Mouse (Mus musculus): ENCODE measurements around the gene Cnpy2. TPM values are rescaled to one million over a fixed set of nuclear protein-coding genes. Genes with fewer than 3 reads are reported as not detected.

The Cnpy2 gene
- 115 and 130 TPM in 2 replicates for polyA plus RNA-seq (2015; fragmentation: Nextera tagmentation; extraction: Ambion mirVana)

DNA sequence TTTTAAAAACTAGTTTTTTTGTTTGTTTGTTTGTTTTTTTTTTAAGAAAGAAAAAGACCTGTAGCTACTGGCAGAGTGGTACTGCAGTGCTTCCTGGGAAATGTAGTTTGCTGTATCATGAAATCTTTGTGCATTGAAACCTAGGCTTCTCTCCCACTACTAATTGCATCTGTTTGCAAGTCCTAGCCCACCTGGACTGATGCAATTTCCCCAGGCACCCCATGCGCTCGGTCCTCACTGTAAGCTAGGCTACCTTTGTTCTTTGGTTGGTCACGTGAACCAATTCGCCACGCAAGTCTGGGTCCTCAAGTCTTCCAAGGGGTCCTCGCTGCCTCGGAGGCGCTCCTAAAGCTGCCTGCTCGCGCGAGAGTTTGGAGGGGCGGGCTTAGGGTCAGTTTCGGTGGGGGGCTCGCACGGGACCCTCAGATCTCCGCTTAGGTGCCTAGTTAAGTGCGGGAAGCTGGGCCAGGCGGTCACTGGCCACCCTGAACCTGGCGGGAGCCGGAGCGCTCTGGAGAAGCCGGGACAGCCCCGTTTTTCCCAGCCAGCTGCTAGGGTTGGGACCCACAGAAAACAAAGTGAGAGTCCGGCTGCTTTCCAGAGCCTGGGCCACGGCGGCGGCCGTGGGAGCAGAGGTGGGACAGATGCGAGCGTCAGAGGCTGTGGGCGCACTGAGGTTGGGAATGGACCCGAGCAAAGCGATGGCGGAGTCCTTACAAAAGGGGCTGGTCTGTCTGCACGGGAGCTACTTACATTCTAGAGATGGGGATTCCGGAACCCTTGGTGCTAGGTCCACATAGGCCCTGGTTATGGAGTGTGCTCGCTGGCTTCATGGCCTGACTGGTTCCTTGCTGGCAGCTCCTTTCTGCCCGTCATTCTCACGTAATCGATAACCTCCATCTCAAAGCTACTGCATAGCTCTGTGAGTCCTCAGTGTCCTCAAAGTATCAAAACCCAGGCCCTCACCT is at the start of gene Cnpy2:
Gene Cnpy2, plus strand, starts transcription at position 319 of the 968 bp plus-strand sequence.

DNA sequence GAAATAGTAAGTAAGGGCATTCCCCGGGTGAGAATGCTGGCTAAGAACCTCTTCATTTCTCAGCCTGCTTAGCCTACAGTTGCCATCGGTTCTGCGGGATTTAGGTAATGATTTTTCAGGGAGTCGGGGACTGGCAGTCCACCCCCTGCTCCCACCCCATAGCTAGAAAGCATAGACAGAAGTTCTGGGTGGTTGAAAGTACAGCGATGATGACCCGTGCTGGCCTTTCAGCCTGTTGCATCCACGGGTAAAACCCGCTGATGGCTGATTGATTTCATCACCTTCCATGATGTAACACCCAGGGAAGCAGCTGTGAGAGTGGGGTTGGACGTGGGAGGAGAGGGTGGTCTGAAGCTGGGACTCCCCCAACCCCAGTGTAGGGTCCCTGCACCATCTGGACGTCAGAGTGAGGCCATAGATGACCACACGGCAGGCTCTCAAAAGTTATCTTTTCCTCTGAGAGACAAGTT is 23.5 kb upstream of the Cnpy2 start, which contains the start of gene Il23a:
Gene Il23a, minus strand, starts transcription at position 51 of the 470 bp plus-strand sequence.

DNA sequence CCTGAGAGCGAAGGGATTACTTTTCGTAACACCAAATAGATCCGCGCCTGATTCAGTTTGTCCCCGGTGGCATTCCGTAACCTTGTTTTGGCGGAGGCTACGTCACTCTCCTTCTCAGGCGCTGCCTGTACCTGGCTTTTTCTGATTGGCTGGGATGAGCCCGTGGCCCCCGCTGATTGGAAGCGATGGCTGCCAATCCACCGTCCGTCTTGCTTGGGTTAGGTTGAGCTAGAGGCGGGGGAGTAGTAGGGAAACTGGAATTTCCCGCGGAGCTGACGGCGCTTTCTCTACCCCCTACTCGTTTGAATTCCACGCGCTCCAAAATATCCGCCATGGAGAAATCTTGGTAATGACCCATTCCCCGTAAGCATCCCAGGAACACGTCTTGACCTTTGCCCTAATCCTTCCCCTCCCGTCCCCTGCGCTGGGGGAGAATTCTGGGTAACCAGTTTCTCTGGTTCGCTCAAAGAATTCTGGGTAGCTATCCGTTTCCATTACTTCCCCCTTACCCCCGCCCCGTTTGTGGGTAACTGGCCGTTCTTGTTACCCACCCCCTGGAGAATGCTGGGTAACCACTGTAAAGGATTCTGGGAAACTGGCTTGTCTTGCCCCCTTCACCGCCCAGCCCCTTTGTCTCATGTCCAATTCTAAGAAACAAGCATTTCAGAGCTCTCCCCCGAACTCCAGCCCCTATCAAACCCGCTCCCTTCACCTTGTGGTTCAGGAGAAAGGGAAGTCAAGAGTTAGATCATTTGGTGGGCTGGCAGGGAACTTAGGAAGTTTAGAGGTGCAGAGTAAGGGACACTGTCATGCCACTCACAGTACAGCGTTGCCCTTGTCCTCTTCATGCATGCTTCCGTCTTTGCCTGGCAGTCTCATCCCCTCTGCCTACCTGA is 18.9 kb upstream of the Cnpy2 start, which contains the start of gene Pan2:
Gene Pan2, plus strand, starts transcription at position 210 of the 896 bp plus-strand sequence.

DNA sequence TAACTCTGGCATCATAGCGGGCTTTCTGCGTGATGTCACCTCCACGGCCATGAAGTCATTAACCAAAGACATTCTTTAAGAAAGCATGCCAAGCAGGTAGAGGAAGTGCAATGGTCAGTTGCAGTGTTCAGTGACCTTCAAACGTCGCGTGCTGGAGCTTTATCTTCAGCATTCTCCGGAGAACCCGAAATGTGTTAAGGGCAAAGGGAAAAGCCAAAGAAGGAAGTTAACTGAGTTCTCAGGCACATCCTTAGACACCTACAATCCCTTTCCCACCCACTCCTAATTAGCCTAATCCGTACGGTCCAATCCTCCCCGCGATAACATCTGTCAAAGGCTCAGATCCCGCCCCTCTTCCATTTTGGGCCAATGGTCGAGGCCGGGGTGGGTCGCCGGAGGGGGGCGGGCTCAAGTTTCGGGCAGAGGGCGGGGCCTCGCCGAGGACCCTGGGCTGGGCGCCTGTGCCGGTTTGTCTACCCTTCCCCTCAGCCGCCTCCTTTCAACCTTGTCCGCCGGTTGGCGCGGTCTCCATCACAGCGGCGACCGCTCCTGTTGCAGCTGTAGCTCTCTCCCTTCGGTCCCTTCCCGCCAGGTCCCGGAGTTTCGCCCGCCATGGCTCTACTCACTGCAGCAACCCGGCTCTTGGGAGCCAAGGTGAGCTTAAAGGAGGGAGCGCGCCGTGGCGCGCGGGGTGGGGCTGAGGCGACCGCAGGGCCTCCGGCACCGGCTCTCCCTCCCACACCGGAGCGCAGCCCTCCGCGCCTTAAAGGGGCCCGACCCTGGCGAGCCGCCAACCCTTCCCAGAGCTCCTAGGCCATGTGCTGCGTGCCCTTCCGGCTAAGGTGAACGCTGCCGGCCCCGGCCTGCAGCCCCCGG is 15.3 kb downstream of the Cnpy2 start, which contains the start of gene Cs:
Gene Cs, plus strand, starts transcription at position 429 of the 876 bp plus-strand sequence.

GRCm38 (mm10) chr10:128368402-128369217 is 46.4 kb downstream of the Cnpy2 start, which contains the start of gene Coq10a:
Coq10a (minus strand) TSS chr10:128368997.

DNA sequence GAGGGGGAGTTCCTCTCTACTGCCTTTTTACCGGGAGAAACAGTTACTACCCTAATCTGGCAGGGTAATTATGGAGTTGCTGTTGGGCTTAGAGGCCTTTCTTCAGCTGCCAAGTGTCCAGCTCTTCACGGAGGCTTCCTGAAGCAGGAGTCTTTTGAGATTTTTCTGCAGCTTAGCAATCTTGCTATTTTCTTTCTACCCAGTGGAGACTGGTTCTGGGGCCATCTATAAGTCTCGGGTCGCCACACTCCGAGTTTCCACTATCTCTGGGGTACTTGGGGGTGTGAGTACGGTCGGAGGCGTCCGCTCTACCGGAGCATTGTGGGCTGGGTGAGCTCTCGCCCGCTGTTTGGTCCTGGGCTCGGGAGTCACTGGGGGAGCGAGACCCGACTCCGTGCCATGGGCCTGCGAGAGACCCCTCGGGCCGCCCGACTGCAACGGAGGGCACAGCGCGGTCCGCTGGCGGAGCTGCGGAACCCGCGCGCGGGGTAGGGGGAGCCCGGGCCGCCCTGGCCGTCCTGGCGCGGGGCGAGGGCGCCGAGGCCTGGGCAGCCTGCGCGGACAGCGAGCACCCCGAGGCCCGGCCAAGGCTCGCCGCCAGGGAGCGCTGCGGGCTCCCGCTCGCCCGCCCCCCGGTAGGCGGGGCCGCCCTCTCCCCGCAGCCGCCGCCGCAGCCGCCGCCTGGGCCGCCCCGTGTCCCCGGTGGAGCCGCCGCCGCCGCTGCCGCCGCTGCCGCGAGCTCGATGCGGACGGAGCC is 54.4 kb downstream of the Cnpy2 start, which contains the start of gene Ankrd52:
Gene Ankrd52, plus strand, starts transcription at position 661 of the 757 bp plus-strand sequence.

Other genes starting within 250 kb of the Cnpy2 start
- 1,326 and 1,411 TPM in 2 replicates for gene Atp5b, start 239.2 kb upstream of the Cnpy2 start, polyA plus RNA-seq (2015; fragmentation: Nextera tagmentation; extraction: Ambion mirVana)
- 8.9 and 9.9 TPM in 2 replicates for gene Baz2a, start 230.9 kb upstream of the Cnpy2 start, polyA plus RNA-seq (2015; fragmentation: Nextera tagmentation; extraction: Ambion mirVana)
- gene Rbms2, start 142.2 kb upstream of the Cnpy2 start, polyA plus RNA-seq (2015; fragmentation: Nextera tagmentation; extraction: Ambion mirVana): 7.7 and 11.5 TPM in 2 replicates
- gene Gls2, start 128.0 kb upstream of the Cnpy2 start, polyA plus RNA-seq (2015; fragmentation: Nextera tagmentation; extraction: Ambion mirVana): 0.90 and 1.2 TPM in 2 replicates
- gene Spryd4, start 110.7 kb upstream of the Cnpy2 start, polyA plus RNA-seq (2015; fragmentation: Nextera tagmentation; extraction: Ambion mirVana): 14.5 and 15.6 TPM in 2 replicates
- gene Mip, start 96.6 kb upstream of the Cnpy2 start, polyA plus RNA-seq (2015; fragmentation: Nextera tagmentation; extraction: Ambion mirVana): not detected in 2 replicates
- 41.5 and 42.0 TPM in 2 replicates for gene Timeless, start 90.4 kb upstream of the Cnpy2 start, polyA plus RNA-seq (2015; fragmentation: Nextera tagmentation; extraction: Ambion mirVana)
- 0.27 and 0.45 TPM in 2 replicates for gene Apon, start 68.4 kb upstream of the Cnpy2 start, polyA plus RNA-seq (2015; fragmentation: Nextera tagmentation; extraction: Ambion mirVana)
- gene Apof, start 53.8 kb upstream of the Cnpy2 start, polyA plus RNA-seq (2015; fragmentation: Nextera tagmentation; extraction: Ambion mirVana): 0.53 and 0.72 TPM in 2 replicates
- gene Stat2, start 51.9 kb upstream of the Cnpy2 start, polyA plus RNA-seq (2015; fragmentation: Nextera tagmentation; extraction: Ambion mirVana): 10.4 and 11.9 TPM in 2 replicates
- 0.16 TPM in 1 of 2 replicates, not detected in the other for gene Il23a, start 23.7 kb upstream of the Cnpy2 start, polyA plus RNA-seq (2015; fragmentation: Nextera tagmentation; extraction: Ambion mirVana)
- gene Pan2, start 19.1 kb upstream of the Cnpy2 start, polyA plus RNA-seq (2015; fragmentation: Nextera tagmentation; extraction: Ambion mirVana): 16.4 and 18.3 TPM in 2 replicates
- gene Cs, start 15.3 kb downstream of the Cnpy2 start, polyA plus RNA-seq (2015; fragmentation: Nextera tagmentation; extraction: Ambion mirVana): 101 and 112 TPM in 2 replicates
- gene Coq10a, start 46.5 kb downstream of the Cnpy2 start, polyA plus RNA-seq (2015; fragmentation: Nextera tagmentation; extraction: Ambion mirVana): 9.0 and 9.1 TPM in 2 replicates
- gene Ankrd52, start 54.7 kb downstream of the Cnpy2 start, polyA plus RNA-seq (2015; fragmentation: Nextera tagmentation; extraction: Ambion mirVana): 6.4 and 6.5 TPM in 2 replicates
- 0.08 and 0.12 TPM in 2 replicates for gene Slc39a5, start 78.8 kb downstream of the Cnpy2 start, polyA plus RNA-seq (2015; fragmentation: Nextera tagmentation; extraction: Ambion mirVana)
- 48.7 and 52.0 TPM in 2 replicates for gene Nabp2, start 89.0 kb downstream of the Cnpy2 start, polyA plus RNA-seq (2015; fragmentation: Nextera tagmentation; extraction: Ambion mirVana)
- gene Rnf41, start 89.2 kb downstream of the Cnpy2 start, polyA plus RNA-seq (2015; fragmentation: Nextera tagmentation; extraction: Ambion mirVana): 13.7 and 17.6 TPM in 2 replicates
- gene Smarcc2, start 136.8 kb downstream of the Cnpy2 start, polyA plus RNA-seq (2015; fragmentation: Nextera tagmentation; extraction: Ambion mirVana): 22.0 and 26.1 TPM in 2 replicates
- gene Myl6, start 171.7 kb downstream of the Cnpy2 start, polyA plus RNA-seq (2015; fragmentation: Nextera tagmentation; extraction: Ambion mirVana): 807 and 844 TPM in 2 replicates
- 3.4 and 3.7 TPM in 2 replicates for gene Myl6b, start 176.2 kb downstream of the Cnpy2 start, polyA plus RNA-seq (2015; fragmentation: Nextera tagmentation; extraction: Ambion mirVana)
- gene Esyt1, start 203.4 kb downstream of the Cnpy2 start, polyA plus RNA-seq (2015; fragmentation: Nextera tagmentation; extraction: Ambion mirVana): 19.0 and 22.8 TPM in 2 replicates
- gene Zc3h10, start 225.3 kb downstream of the Cnpy2 start, polyA plus RNA-seq (2015; fragmentation: Nextera tagmentation; extraction: Ambion mirVana): 6.2 and 7.0 TPM in 2 replicates
- 3,867 and 4,026 TPM in 2 replicates for gene Rpl41, start 226.8 kb downstream of the Cnpy2 start, polyA plus RNA-seq (2015; fragmentation: Nextera tagmentation; extraction: Ambion mirVana)
- 154 and 167 TPM in 2 replicates for gene Pa2g4, start 243.5 kb downstream of the Cnpy2 start, polyA plus RNA-seq (2015; fragmentation: Nextera tagmentation; extraction: Ambion mirVana)